Mouse (Mus musculus) cerebellum, adult 18-20 months (tissue): ENCODE results near the gene Lypla2.
"Not testable (repeated sequence)": the region's sequence is repeated elsewhere in the genome, so short reads cannot be mapped to it uniquely, and the experiment has no call there.

Source experiments
- DNase-seq, 2 experiments: peaks; one replicate each; pipeline ENCODE4 v3.0.0; 2021

The Lypla2 gene

GRCm38 (mm10) chr4:135972556-135972906, at the start of gene Lypla2:
TSS of gene Lypla2 (minus strand) at chr4:135972626.
- DNase-seq: peak; percentile 91 to 93

- DNase-seq: peak; percentile 99
Observed at GRCm38 (mm10) chr4:136021549-136022047, 49.2 kb upstream of the Lypla2 start, which contains the start of gene Eloa. TSS of gene Eloa (minus strand) at chr4:136021763.

DNA sequence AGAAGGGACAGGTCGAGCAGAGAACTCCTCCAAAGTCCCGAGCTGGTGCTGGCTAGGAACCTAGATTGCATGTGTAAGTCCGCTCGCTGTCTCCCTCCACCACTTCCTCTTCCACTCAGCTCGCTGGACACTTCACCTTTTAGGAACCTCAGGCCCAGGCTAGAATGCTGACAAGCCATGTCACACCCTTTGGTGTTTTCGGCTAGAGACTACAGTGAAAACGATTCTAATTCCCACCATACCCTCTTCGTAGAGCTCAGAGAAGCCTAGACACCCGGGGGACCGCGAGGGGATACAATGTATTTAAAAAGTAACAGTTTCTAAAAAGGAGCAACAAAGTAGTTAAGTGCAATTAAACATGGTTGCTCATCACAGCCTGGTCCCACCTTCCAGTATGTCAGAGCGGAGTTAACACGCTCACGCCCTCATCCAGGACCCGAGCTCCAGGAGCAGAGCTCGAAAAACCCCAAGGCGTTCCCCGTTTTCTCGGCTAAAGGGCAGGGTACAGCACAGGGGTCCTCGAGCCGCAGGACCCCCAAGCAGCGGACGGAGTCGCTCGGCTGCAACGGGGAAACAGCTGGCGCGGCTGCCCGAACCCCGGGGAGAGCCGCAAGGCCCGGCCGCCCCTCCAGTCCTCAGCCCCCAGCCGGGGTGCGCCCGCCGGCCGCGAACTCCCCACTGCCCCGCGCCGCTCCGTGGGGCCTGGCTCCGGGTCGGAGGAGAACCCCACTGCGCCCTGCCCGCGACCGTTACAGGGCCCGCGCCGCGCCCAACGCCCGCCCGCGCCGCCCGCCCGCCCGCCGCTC, 48.5 kb upstream of the Lypla2 start:
- peak in 1 of 2 experiments; percentile 15 for DNase-seq

DNA sequence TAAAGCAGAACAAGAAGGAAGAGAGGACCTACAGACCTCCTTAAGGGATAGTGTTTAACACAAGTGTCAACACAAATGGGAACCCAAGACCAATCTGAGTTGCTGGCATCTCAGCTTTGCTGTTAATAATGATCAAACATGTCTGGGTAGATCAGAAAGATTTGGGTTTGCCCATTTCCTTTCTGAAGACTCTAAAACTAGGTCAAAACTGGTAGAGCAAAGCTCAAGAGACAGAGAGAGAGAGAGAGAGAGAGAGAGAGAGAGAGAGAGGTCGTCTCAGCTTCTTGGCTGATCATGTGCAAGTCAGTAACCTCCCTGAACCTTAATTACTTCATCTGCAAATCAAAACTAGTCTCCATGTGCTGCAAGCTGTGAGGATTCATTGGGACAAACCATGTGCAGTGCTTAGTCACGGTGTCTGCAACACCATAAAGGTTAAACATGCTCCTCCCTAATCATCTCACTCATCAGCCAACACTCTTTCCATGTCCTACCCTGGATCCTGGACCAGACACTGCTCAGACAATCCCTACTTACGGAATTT, 43.7 kb upstream of the Lypla2 start:
- DNase-seq: no peak

DNA sequence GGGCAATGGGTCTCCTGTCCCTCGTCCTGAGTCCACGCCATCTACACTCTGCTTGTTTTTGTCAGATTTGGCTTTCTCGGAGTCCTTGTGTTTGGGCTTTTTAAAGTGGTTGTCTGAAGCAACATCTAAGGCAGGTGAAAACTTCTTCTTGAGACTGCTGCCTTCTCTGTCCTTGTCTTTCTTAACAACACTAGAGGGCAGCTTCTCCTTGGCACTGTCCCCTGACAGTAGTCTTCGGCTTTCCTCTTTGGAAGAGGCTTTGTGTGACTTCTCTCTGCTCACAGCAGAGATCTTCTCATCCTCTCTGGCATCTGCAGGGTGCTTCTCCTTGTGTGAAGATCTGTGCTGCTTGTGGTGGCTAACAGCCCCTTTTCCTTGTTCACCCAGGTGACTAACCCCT, 38.2 kb upstream of the Lypla2 start:
- no peak for DNase-seq

DNA sequence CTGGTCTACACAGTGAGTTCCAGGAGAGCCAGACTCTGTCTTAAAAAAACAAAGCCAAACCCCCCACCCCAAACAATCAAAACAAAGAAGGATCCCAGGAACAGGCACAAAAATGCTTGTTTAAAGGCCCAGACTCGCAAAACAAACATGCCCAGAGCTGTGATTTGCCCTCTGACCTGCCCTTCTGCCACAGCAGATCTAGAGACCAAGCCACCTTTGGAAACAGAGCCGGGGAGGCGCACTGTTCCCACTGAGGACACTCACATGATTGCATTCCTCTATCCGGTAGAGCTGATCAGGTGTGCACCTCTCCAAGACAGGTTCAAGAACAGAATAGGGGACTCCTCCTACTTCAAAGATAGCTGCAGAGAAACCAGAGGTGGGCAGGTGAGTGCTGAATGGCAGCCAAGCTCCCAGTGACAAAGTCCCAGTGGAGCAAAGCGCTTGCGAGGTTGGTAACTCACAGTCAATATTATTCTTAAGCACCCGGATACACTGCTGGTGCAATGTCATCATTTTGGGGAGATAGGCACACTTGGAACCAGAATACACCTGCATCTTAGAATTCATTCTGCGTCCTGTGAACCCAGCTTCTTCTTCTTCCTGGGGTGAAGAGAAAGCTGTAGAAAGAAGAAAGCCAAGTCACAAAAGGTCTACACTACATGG, 36.5 kb upstream of the Lypla2 start:
- no peak for DNase-seq

DNA sequence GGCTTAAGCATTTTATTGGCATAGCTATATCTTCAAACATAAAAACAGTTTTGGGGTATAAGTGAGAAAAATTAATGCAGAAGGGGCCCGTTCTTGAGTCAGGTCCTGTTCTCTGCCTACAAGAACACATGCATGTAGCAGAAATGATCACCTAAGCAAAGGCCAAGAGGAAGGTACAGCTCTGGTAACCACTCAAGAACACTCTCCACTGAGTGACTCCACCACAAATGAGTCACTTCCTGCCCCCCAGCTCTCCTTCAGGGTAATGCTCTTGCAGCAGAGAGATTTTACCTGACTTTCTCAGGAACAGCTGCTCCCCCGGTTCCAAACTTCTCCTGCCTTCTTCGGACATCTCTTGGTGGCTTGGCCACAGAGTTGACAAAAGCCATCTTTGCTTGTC, 34.4 kb upstream of the Lypla2 start:
- no peak for DNase-seq

DNA sequence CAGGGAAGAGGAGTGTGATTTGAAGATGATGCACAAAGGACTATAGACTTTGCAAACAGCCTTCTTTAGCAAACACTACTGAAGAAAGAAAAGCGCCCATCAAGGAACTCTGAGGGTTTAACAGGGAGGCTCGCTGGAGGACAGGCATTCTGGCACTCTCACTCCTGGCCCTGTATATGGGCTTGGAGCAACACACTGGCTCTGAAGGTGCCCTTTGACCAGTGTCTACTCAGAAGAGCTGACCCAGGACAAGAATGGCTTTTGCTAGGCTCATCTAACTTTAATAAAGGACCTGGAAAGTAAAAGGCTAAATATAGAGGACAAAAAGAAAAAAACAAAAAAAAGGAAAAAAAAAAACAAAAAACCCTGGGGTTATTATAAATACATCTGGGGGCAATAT, 32.5 kb upstream of the Lypla2 start:
- DNase-seq: no peak

GRCm38 (mm10) chr4:136004107-136004675, 31.8 kb upstream of the Lypla2 start:
- no peak for DNase-seq

- DNase-seq: no peak
Observed at GRCm38 (mm10) chr4:135995118-135995517, 22.7 kb upstream of the Lypla2 start.

DNA sequence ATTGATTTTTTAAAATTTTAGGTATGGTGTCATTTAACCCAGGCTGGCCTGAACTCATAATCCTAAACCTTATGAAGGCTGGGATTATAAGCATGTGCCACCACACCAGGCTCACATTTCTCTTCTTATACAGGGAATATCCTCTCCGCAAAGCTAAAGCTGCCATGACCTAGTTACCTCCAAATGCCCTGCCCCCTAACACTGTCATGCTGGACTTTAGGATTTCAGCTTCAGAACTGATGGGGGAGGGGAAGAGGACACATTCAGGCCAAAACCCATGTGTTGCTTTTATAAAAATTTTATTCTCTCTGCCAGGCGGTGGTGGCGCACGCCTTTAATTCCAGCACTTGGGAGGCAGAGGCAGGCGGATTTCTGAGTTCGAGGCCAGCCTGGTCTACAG, 21.5 kb upstream of the Lypla2 start:
- no peak for DNase-seq

DNA sequence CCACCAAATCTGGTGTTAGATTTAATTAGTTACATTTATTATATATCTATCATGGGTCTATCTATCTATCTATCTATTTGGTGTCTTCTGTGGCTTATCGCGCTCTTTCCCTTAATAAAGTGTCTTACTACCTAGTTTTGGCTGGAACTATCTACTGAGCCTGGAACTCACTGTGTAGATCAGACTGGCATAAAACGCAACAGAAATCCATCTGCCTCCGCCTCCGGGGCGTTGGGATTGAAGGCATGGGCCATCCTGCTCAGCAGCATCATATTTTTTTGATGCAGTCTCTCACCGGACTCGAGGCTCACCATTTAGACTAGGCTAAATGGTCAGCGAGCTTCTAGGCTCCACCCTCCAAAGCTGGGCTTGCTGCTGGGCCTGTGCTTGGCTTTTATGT, 15.3 kb upstream of the Lypla2 start:
- no peak for DNase-seq

DNA sequence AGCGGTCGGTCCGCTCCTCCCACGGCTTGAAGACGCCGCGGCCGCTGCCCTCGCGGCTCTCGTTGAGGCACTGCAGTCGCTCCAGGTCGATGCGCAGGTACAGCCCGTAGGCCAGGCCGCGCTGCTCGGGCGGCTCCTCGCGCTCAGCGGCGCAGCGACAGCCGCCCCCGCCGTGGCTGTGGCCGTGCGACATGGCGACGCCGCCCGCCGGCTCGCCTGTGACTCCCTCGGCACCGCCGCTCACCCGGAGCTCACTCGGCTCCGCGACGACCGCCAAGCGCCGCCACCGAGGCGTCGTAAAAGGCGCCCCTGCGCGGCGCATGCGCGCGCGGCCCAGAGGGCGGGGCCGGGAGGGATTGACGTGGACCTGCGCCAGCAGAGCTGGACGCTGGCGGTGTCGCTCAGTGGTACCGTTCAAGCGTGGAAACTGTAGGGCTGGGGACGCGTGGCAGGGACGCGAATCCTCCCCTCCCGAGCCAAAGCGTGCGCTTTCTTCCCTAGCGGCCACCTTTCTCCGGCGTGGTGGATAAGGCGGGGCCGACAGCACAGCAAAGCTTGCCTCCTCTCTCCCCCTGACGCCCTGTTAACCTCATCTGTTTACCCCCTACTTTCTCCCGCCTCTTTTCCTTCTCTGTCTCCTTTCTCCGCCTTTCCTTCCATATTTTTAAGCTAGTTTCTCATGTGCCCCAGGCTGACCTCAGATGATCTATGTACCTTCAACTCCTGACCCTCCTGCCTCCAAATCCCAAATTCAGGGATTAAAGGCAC, 14.7 kb upstream of the Lypla2 start, which contains the start of gene Pithd1:
Pithd1 (minus strand) TSS at position 322 of the 768 bp plus-strand sequence.
- DNase-seq: peak; percentile 86 to 97

GRCm38 (mm10) chr4:135986301-135986942, 14.0 kb upstream of the Lypla2 start:
- peak in 1 of 2 experiments; percentile 12 for DNase-seq

DNA sequence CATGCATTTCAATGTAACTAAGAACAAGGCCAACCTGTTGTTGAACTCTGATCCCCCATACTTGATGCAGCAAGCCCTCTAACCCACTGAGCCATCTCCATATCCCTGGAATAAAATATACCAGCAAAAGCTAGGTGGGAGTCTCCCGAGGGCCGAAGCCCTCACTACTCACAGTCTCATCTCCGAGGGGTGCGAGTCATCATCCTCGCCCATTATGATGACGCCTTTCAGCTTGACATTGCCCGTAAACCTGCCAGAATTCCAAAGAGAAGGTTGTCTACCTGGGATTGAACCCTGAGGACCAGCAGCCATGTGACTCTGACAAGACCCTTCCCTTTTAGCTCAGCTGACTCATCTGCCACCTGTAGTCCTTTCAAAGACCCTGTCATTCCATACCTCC, 13.3 kb upstream of the Lypla2 start:
- no peak for DNase-seq

GRCm38 (mm10) chr4:135985193-135985592, 12.8 kb upstream of the Lypla2 start:
- no peak for DNase-seq

DNA sequence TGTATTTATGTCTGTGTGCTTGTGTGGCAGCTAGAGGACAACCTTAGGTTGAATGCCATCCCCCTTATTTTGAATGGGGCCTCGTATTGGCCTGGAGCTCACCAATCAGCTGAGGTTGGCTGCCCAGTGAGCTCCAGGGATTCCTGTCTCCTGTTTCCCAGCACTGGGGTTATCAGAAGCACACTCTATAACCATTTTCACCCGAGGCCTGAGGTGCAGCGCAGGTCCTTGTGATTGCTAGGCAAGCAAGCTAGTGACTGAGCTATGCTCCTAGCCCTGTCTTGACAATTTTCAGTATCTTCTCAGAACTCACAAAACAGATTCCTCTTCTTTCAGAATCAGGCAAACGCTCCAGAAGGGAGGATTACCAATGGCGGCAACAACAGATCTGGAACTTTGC, 12.1 kb upstream of the Lypla2 start:
- DNase-seq: no peak

DNA sequence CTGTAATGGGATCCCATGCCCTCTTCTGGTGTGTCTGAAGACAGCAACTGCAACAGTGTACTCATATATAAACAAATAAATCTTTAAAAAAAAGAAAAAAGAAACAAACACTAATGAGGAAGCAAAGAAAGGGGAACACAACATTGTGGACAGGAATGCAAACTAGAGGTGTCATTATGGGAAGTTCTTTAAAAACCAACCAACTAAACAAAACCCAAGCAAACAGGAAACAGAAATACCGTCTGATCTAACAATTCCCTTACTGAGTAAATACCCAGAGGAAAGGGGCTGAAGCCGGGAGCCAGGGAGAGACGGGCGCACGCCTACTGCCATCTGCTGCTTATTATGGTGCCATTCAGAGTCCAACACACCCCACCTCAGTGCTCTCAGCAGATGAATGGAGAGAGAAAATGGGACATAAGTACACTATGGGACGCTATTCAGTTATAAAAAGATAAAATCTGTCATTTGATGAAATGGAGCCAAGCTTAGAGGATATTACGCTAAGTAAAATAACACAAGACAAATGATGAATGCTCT, 9.2 kb upstream of the Lypla2 start:
- DNase-seq: peak; percentile 54 to 66

- DNase-seq: not testable (repeated sequence)
Observed at GRCm38 (mm10) chr4:135980223-135980622, 7.8 kb upstream of the Lypla2 start.

DNA sequence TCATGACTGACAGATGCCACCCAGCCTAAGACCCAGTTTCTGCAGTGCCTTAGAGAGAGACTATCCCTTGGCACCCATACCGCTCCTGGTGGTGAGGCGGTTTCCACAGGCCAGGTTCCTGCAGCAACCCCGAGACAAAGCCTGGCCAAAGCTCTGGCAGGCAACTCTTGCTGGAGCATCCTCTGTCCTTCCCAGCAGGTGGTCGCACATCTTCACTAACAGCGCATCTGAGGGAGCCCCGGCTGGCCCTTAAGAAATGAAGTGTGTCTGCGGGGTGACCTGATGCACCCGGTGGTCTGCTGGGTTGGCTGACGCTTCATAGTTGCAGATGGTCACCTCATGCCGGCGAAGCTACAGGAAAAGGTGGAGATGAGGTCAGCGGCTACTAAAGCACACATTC, 3.7 kb upstream of the Lypla2 start:
- DNase-seq: no peak

GRCm38 (mm10) chr4:135972911-135973811, 735 bp upstream of the Lypla2 start:
- DNase-seq: no peak
